Mouse (Mus musculus) forebrain, postnatal 0 days (tissue): ENCODE results near the gene Tbcb. TPM values are rescaled to one million over a fixed set of nuclear protein-coding genes. Genes with fewer than 3 reads are reported as not detected.

Experiments used
- ATAC-seq: fragments of 200-750 bp; cut with Nextera tagmentation; 2 replicates; pipeline ENCODE4 v1.8.0; 2017; ENCODE audit warnings: mild to moderate bottlenecking, moderate library complexity
- DNase-seq: peaks from one replicate; pipeline ENCODE4 v3.0.0-alpha.2; 2015
- H3K27ac ChIP-seq: fragments of 300-500 bp; sonication (generic); 2 replicates; pipeline ENCODE4 v1.5.1; 2014; ENCODE audit warnings: low read depth, mild to moderate bottlenecking, antibody characterized with exemption, low read length, moderate library complexity, mixed read lengths
- H3K27me3 ChIP-seq: fragments of 300-500 bp; sonication (generic); 2 replicates; pipeline ENCODE4 v1.6.1; 2014; ENCODE audit warnings: mild to moderate bottlenecking, low read length, mixed read lengths; ENCODE audit not compliant: insufficient read depth
- H3K36me3 ChIP-seq: fragments of 300-500 bp; sonication (generic); 2 replicates; pipeline ENCODE4 v1.6.1; 2014; ENCODE audit warnings: mild to moderate bottlenecking, moderate library complexity; ENCODE audit not compliant: insufficient read depth
- H3K4me1 ChIP-seq: fragments of 300-500 bp; sonication (generic); 2 replicates; pipeline ENCODE4 v1.6.1; 2014; ENCODE audit warnings: antibody characterized with exemption; ENCODE audit not compliant: insufficient read depth
- H3K4me2 ChIP-seq: fragments of 300-500 bp; sonication (generic); 2 replicates; pipeline ENCODE4 v1.6.1; 2014; ENCODE audit warnings: low read depth, mild to moderate bottlenecking, moderate library complexity
- H3K4me3 ChIP-seq: fragments of 300-500 bp; sonication (generic); 2 replicates; pipeline ENCODE4 v1.5.1; 2014; ENCODE audit warnings: low read depth, low read length, mixed read lengths
- H3K9ac ChIP-seq: fragments of 300-500 bp; sonication (generic); 2 replicates; pipeline ENCODE4 v1.6.1; 2014; ENCODE audit warnings: mild to moderate bottlenecking
- H3K9me3 ChIP-seq: fragments of 300-500 bp; sonication (generic); 2 replicates; pipeline ENCODE4 v1.6.1; 2016; ENCODE audit warnings: low read length
- CTCF ChIP-seq: sonication (generic); IDR thresholded peaks from 2 replicates; pipeline ENCODE4 v1.5.1; 2016; ENCODE audit warnings: antibody characterized with exemption, control low read depth, low read depth
- WGBS: fragments of 180-500 bp; shearing (Covaris S2); extraction: QIAGEN DNeasy Blood & Tissue Kit; methylation state at CpG from one replicate; pipeline ENCODE4 v1.1.7; 2014; 5-methylcytosine and 5-hydroxymethylcytosine counted together
- polyA plus RNA-seq: library from polyadenylated mRNA; unstranded; fragments of >200 nt; fragmentation: Nextera tagmentation; extraction: Ambion mirVana; gene quantifications from 2 replicates; pipeline ENCODE4 v1.2.1, GENCODE M21; 2015
- total RNA-seq: library from RNA; depleted of rRNA; stranded (reverse); fragments of >200 nt; gene quantifications from 2 replicates; pipeline ENCODE4 v1.2.3, GENCODE M21; 2014

The Tbcb gene
- total and polyA plus RNA-seq, 2 experiments from 2014 or later = 151 to 475 TPM

- TF ChIP-seq CTCF = no peak
- WGBS = 76% methylated on average over 5 of the region's 5 CpGs
Observed at GRCm38 (mm10) chr7:30200200-30200599, 31.9 kb downstream of the Tbcb start.

GRCm38 (mm10) chr7:30199498-30200139 lies 32.5 kb downstream of the Tbcb start:
- Histone ChIP-seq H3K4me2 (no peak overlapping the region), H3K36me3 (no peaks in the 10 kb centered on the region), H3K9ac (no peak overlapping the region), H3K9me3 (no peaks in the 10 kb centered on the region), H3K4me1 (peaks cover 5% of the 10 kb centered on the region; the same call in 1 of the 2 replicates), H3K27me3 (no peaks in the 10 kb centered on the region), H3K27ac (no peak overlapping the region), H3K4me3 (no peak overlapping the region)
- ATAC-seq (no peak), DNase-seq (no peak)
- 78% methylated on average over 18 of the region's 18 CpGs for WGBS
- TF ChIP-seq CTCF = no peak

More at GRCm38 (mm10) chr7:30200200-30200599, 31.9 kb downstream of the Tbcb start:
- no peak for ATAC-seq
- H3K4me1 ChIP-seq = peaks cover 3% of the 10 kb centered on the region; the same call in 1 of the 2 replicates
- H3K36me3 ChIP-seq = no peaks in the 10 kb centered on the region
- no peaks in the 10 kb centered on the region for H3K9me3 ChIP-seq
- no peak overlapping the region for H3K9ac ChIP-seq
- no peak for DNase-seq
- no peak overlapping the region for H3K4me2 ChIP-seq
- H3K27me3 ChIP-seq = no peaks in the 10 kb centered on the region
- H3K27ac ChIP-seq = no peak overlapping the region
- no peak overlapping the region for H3K4me3 ChIP-seq

GRCm38 (mm10) chr7:30198481-30198971 lies 33.5 kb downstream of the Tbcb start, which contains the start of gene Capns1:
Gene Capns1 (minus strand): TSS chr7:30198811.
- Histone ChIP-seq H3K4me2 (peak within 1 kb of the TSS; percentile 37), H3K27me3 (no peaks in the 10 kb centered on the region), H3K9ac (peak within 1 kb of the TSS; percentile 10; the same call in 1 of the 2 replicates), H3K36me3 (no peaks in the 10 kb centered on the region), H3K4me3 (peak within 1 kb of the TSS; percentile 27), H3K9me3 (no peaks in the 10 kb centered on the region), H3K4me1 (peaks cover 5% of the 10 kb centered on the region; the same call in 1 of the 2 replicates), H3K27ac (peak within 1 kb of the TSS; percentile 31; the same call in 1 of the 2 replicates)
- 1% methylated on average over 8 of the region's 8 CpGs for WGBS
- TF ChIP-seq CTCF = peak; percentile 92
- ATAC-seq = peak; percentile 58
- peak; percentile 88 for DNase-seq

GRCm38 (mm10) chr7:30197592-30198129 lies 34.4 kb downstream of the Tbcb start:
- Histone ChIP-seq H3K4me1 (peaks cover 9% of the 10 kb centered on the region), H3K36me3 (no peaks in the 10 kb centered on the region), H3K27me3 (no peaks in the 10 kb centered on the region), H3K9me3 (no peaks in the 10 kb centered on the region), H3K4me3 (no peak overlapping the region), H3K4me2 (no peak overlapping the region), H3K9ac (no peak overlapping the region), H3K27ac (no peak overlapping the region)
- WGBS = 75% methylated on average over 5 of the region's 5 CpGs
- DNase-seq = no peak
- no peak for ATAC-seq
- no peak for TF ChIP-seq CTCF

GRCm38 (mm10) chr7:30196171-30196570 lies 35.9 kb downstream of the Tbcb start:
- peaks cover 13% of the 10 kb centered on the region for H3K36me3 ChIP-seq
- 78% methylated on average over 6 of the region's 6 CpGs for WGBS
- no peak for TF ChIP-seq CTCF
- no peak overlapping the region for H3K4me2 ChIP-seq
- H3K9ac ChIP-seq = no peak overlapping the region
- no peak for DNase-seq
- ATAC-seq = no peak
- H3K27ac ChIP-seq = no peak overlapping the region
- no peak overlapping the region for H3K4me3 ChIP-seq
- H3K4me1 ChIP-seq = peaks cover 10% of the 10 kb centered on the region
- no peaks in the 10 kb centered on the region for H3K27me3 ChIP-seq
- H3K9me3 ChIP-seq = no peaks in the 10 kb centered on the region

GRCm38 (mm10) chr7:30195461-30195860 lies 36.6 kb downstream of the Tbcb start:
- Histone ChIP-seq H3K4me2 (peak overlapping the region; percentile 52), H3K9me3 (no peaks in the 10 kb centered on the region), H3K36me3 (peaks cover 19% of the 10 kb centered on the region), H3K4me3 (peak overlapping the region; percentile 84), H3K9ac (peak overlapping the region; percentile 89), H3K27me3 (no peaks in the 10 kb centered on the region), H3K4me1 (peaks cover 10% of the 10 kb centered on the region), H3K27ac (peak overlapping the region; percentile 86)
- TF ChIP-seq CTCF = no peak
- 76% methylated on average over 6 of the region's 6 CpGs for WGBS
- DNase-seq (no peak), ATAC-seq (no peak)

- ATAC-seq = peak; percentile 94
- 5% methylated on average over 28 of the region's 28 CpGs for WGBS
- Histone ChIP-seq H3K4me1 (peaks cover 10% of the 10 kb centered on the region), H3K4me2 (peak overlapping the region; percentile 52), H3K27ac (peak overlapping the region; percentile 86), H3K27me3 (no peaks in the 10 kb centered on the region), H3K9me3 (no peaks in the 10 kb centered on the region), H3K9ac (peak overlapping the region; percentile 89), H3K4me3 (peak overlapping the region; percentile 84), H3K36me3 (peaks cover 22% of the 10 kb centered on the region)
- peak; percentile 96 for DNase-seq
- TF ChIP-seq CTCF = no peak
Observed at GRCm38 (mm10) chr7:30194884-30195283, 37.2 kb downstream of the Tbcb start.
